Mouse (Mus musculus) gastrocnemius, postnatal 10 days (tissue): ENCODE measurements at regions not wholly inside any gene's neighbourhood (a gene's known extent, or its start where the extent isn't known, plus 50 kb on each side); places are given as distances from the start of the nearest gene placed in this dataset.

Source experiments
- DNase-seq: peaks from one replicate; pipeline ENCODE4 v3.0.0; 2021; ENCODE audit warnings: mixed read lengths

DNA sequence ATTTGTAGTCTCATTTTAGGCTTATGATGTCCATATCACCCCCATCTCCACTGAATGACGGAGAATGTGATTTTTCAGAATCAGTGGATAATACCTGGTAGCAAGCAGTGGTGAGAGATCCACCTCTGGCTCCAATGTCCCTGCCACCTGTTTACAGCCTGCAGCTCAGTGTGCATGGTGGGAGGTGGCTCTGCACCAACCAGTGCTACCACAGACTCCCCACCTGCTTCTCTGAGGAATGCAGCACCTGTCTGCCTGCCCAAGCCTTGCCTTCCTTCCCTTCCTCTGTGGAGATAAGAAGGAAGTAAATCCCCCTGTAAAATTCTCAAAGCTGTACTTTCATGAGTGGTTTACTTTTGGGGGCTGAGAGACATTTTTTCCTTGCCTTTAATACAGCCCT lies 95.9 kb upstream of the Shh start:
- DNase-seq, result no peak

DNA sequence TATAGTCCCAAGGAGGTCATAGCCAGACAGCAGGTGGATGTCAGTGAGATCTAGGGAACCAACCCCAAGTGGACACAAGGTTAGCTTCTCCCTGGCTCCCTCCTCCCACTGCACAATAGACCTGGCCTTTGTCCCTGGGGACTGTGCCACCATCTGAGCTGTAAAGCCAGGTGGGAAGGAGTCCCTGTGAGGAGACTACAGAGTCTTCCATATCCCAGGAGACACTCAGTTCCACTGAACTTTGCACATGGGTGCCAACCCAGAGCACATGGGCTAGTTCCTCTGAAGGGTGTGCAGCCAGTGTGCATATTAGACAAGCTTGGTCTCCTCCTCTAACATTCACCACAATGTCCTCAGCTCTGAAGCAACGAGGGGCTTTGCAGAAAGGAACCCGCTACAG lies 86.5 kb upstream of the Shh start:
- DNase-seq, result no peak

DNA sequence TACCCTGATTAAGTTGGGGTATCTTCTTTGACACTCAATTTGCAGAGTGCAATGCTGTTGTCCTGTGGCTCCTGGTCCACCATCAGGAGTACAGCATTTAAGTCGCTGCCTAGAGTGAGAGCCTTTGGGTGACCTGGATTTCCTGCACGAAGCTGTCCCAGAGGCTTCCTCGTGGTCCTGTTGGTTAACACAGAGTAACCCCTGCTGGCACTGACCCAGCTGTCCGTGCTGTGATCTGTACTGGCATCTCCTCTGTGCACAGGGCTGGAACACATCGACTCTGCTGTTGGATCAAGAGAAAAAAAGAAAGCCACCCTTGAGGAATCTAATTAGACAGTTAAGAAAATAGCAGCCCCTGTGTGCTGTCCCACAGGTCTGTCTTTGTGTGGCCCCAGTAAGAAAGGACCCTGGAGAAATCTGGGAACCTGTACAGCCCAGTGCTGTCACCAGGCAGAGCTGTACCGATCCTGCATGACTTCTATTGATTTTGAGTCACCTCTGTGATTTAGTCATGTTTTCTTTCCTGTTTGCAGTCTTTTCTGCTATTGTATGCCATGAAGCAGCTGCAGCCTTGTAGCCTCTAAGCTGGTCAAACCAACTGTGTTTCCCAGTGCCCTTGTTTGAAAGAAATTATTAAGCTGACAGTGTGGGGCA lies 63.3 kb upstream of the Shh start:
- DNase-seq, result no peak

DNA sequence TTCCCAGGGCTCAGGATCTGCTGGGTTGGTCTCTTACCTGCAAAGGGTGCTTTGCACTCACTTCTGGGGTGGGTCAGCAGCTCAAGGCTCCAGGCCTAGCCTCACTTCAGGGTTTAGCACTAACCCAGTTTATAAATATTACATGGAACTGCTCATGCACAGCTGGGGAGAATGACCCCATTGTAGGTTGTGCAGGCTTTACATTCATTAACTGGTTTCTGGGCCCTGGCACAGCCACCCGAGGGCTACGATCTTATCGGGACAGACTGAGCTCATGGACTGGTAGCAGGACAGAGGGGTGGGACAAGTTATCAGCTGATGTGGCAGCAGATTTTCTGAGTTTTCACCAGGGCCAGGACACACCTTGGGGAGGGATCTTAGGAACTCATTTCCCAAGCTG lies 59.4 kb upstream of the Shh start:
- DNase-seq, result no peak

DNA sequence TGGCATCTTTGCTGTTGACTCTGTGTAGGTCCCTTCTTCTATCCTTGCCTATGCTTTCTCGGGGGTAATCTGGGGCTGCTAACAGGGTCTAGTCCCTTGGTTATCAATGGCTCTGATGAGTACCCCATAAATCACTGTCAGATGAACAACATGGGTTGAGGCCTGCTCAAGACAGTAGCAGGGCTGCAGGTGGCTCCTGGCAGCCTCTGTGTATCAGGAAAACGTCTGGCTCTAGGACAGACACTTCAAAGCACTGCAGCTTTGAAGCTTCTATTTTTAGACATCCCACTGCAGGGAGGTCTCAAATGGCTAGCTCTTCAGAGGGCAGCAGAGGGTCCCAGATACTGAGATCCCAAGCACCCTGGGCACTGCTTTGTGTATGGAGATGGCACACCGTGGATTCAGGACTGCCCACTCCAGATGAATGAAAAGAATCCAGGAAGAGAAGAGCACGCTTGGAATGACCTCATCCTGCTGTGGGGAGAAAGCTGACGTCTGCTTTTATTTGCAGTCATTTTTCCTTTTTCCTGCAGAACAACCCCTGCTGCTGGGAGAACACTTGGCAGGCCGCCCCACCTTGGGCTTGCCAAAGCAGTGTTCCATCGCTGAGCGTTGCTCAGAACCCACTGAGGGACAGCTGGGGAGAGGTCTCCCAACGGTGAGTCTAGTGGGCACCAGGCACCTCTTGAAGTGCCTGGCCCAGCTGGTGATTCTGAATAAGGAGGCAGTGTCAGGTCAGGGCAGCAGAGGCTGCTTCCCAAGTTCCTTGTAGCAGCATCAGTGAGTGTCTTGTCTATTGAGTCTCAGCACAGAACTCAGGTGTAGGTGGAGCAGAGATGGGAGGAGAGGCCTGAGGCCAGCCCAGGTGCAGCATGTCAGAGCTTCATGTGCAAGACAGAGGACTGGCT lies 54.0 kb upstream of the Shh start:
- peak; percentile 63 for DNase-seq

DNA sequence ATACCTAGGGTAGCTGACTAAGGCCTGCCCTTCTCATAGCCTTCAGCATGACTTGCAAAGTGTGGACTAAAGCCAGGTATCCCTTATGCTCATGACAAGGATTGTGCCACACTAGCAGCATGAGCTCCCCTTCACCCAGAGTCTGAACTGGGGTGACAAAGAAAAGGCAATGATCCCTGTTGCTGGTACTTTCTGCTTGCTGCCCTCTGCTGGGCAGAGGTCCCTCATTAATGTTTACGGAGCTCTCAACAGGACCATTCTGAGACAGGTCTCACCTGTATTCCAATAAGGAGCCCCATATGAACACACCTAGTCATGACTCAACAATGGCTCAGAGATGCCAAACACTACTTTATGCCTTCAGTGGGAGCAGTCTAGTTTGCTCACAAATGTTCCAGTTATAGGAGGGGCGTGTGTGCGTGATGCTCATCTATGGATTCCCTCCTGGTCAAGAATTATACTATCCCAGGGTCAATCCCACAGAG lies 52.0 kb upstream of the Shh start:
- no peak for DNase-seq
